Mouse (Mus musculus) liver, adult 2 months (tissue): ENCODE results near the gene Krt31. TPM values are rescaled to one million over a fixed set of nuclear protein-coding genes. Genes with fewer than 3 reads are reported as not detected.

ENCODE experiments used
- DNase-seq: peaks from one replicate; pipeline ENCODE4 v3.0.0-alpha.2; 2011; ENCODE audit warnings: low read depth, low spot score; ENCODE audit errors: extremely low read depth
- H3K27ac ChIP-seq: fragments of 200-500 bp; replicated peaks from 2 replicates; pipeline ENCODE4 v1.5.1; 2012; ENCODE audit warnings: low read depth, mild to moderate bottlenecking, control low read depth, inconsistent platforms, low read length; ENCODE audit not compliant: insufficient read depth
- H3K27me3 ChIP-seq: fragments of 200-500 bp; 2 replicates; pipeline ENCODE4 v1.6.1; 2012; ENCODE audit warnings: mild to moderate bottlenecking, moderate library complexity, low read length, inconsistent platforms; ENCODE audit not compliant: control insufficient read depth, insufficient read depth
- H3K36me3 ChIP-seq: fragments of 200-500 bp; 2 replicates; pipeline ENCODE4 v1.6.1; 2012; ENCODE audit warnings: low read length, inconsistent platforms; ENCODE audit not compliant: control insufficient read depth, insufficient read depth
- H3K4me1 ChIP-seq: fragments of 200-500 bp; 2 replicates; pipeline ENCODE4 v1.6.1; 2011; ENCODE audit warnings: low read length; ENCODE audit not compliant: control insufficient read depth, insufficient read depth
- H3K4me3 ChIP-seq: fragments of 200-500 bp; 2 replicates; pipeline ENCODE4 v1.5.1; 2011; ENCODE audit warnings: low read depth, mild to moderate bottlenecking, control low read depth, low read length, moderate library complexity; ENCODE audit not compliant: insufficient read depth
- H3K79me2 ChIP-seq: fragments of 200-500 bp; 2 replicates; pipeline ENCODE4 v1.6.1; 2012; ENCODE audit warnings: inconsistent platforms, mild to moderate bottlenecking, low read length, moderate library complexity; ENCODE audit not compliant: control insufficient read depth, insufficient read depth
- H3K9ac ChIP-seq: fragments of 200-500 bp; 2 replicates; pipeline ENCODE4 v1.6.1; 2012; ENCODE audit warnings: low read depth, mild to moderate bottlenecking, control low read depth, inconsistent platforms, low read length
- CTCF ChIP-seq: fragments of 200-500 bp; IDR thresholded peaks from 2 replicates; pipeline ENCODE4 v1.5.1; 2011; ENCODE audit warnings: low read depth, low read length, control low read depth
- POLR2A ChIP-seq: fragments of 200-500 bp; IDR thresholded peaks from 2 replicates; pipeline ENCODE4 v1.6.1; 2011; ENCODE audit warnings: low read length, control low read depth; ENCODE audit not compliant: insufficient read depth; ENCODE audit errors: extremely low read depth
- WGBS: fragments of 180-500 bp; shearing (Covaris S2); methylation state at CpG from one replicate; pipeline ENCODE4 v1.1.7; 2018; 5-methylcytosine and 5-hydroxymethylcytosine counted together
- polyA plus RNA-seq: library from polyadenylated mRNA; depleted of rRNA; stranded (reverse); fragments of >200 nt; gene quantifications from 2 replicates; pipeline ENCODE4 v1.2.3, GENCODE M21; 2012
- total RNA-seq: library from RNA; depleted of rRNA; stranded (reverse); fragments of >200 nt; gene quantifications from 2 replicates; pipeline ENCODE4 v1.2.3, GENCODE M21; 2014

Gene Krt31
- total and polyA plus RNA-seq, 2 experiments = not detected

DNA sequence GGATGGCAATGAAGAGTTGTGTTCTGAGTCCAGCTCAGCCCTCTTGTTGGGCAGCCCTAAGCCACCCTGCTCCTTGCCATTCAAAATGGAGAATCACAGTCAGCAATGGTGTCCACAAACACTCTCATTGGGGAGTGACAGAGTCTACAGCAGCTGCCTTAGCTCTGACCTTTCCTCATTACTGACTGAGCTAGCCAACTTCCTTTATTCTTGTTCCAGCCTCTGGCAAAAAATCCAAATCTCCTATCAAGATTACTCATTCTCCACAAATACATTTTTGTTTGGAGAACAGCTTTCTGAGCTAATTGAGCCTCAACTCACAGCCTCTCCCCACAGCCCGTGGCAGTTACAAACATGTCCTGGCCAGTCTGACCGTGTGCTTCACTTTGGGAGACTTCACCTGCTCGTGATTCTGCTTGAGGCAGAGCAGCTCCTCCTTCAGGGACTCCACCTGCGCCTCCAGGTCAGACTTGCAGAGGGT is 36.6 kb downstream of the Krt31 start:
- no peak for TF ChIP-seq CTCF
- TF ChIP-seq POLR2A = no peak
- 49% methylated on average over 4 of the region's 4 CpGs for WGBS
- no peak overlapping the region for H3K9ac ChIP-seq

DNA sequence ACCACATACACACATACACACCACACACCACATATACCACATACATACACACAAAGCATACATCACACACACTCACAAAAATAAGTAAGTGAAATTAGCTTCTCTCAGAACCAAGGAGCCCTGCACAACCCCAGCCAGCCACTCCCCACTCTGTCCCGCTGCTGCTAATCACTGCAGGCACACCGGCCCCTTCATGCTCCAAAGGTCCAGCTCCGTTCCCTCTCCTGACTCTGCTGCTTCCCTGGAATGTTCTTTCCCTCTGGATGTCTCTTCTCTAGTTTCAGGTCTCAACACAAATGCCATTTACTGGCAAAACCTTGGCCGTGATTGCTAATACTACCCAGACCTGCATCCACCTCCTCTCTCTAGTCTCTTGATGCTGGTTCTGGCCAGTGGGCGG is 39.7 kb downstream of the Krt31 start:
- H3K27me3 ChIP-seq = no peaks in the 10 kb centered on the region
- no peak for DNase-seq

More for the DNA sequence above, 36.6 kb downstream of the Krt31 start:
- H3K79me2 ChIP-seq = no peaks in the 10 kb centered on the region
- no peaks in the 10 kb centered on the region for H3K36me3 ChIP-seq
- no peak overlapping the region for H3K4me3 ChIP-seq
- no peak overlapping the region for H3K27ac ChIP-seq
- DNase-seq = no peak
- no peaks in the 10 kb centered on the region for H3K4me1 ChIP-seq
- H3K27me3 ChIP-seq = no peaks in the 10 kb centered on the region

DNA sequence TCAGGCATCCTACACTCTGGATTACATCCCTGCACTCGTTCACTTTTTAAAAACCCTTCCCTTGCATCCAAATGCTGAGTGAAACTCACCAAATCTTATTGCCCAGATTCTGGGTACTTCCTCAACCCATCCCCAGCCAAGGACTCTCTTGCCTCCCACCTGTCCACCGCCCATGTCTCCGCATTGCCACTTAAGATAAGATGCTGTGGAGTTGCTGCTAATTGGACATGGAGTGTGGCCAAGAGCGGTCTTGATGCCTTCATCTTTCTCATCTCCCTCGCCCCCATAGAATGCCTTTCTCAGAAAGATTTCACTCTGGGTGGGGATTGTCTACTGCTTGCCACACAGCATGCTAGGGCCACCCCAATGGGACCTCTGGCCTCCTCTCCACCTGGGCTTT is 42.0 kb downstream of the Krt31 start:
- DNase-seq = no peak
- H3K4me1 ChIP-seq = no peaks in the 10 kb centered on the region
- H3K36me3 ChIP-seq = no peaks in the 10 kb centered on the region
- no peaks in the 10 kb centered on the region; the same call in 1 of the 2 replicates for H3K27me3 ChIP-seq
- 81% methylated on average over 5 of the region's 5 CpGs for WGBS
- H3K4me3 ChIP-seq = no peak overlapping the region
- no peak overlapping the region for H3K27ac ChIP-seq
- TF ChIP-seq CTCF (no peak), POLR2A (no peak)
- H3K79me2 ChIP-seq = no peaks in the 10 kb centered on the region
- no peak overlapping the region for H3K9ac ChIP-seq

More for the DNA sequence above, 39.7 kb downstream of the Krt31 start:
- H3K36me3 ChIP-seq = no peaks in the 10 kb centered on the region
- no peak for TF ChIP-seq POLR2A
- no peak for TF ChIP-seq CTCF
- no peak overlapping the region for H3K9ac ChIP-seq
- no peak overlapping the region for H3K27ac ChIP-seq
- H3K4me1 ChIP-seq = no peaks in the 10 kb centered on the region
- no peak overlapping the region for H3K4me3 ChIP-seq
- no peaks in the 10 kb centered on the region for H3K79me2 ChIP-seq
- 84% methylated on average over 5 of the region's 5 CpGs for WGBS

DNA sequence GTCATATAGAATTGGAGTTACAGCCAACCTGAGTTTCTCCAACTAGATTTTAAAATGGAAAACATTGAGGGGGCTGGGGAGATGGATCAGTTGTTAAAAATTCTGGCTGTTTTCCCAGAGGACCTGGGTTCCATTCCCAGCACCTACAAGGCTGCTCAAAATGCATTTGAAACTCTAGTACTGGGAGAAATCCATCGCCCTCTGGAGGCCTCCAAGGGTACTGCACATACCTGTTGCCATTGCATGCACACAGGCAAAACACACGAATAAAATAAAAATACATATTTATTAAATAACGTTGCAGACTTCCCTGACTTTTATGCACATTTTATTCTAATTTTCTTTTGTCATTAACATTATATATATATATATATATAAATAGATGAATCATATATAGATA is 43.7 kb downstream of the Krt31 start:
- H3K4me1 ChIP-seq = no peaks in the 10 kb centered on the region
- DNase-seq = no peak
- H3K79me2 ChIP-seq = no peaks in the 10 kb centered on the region
- H3K36me3 ChIP-seq = no peaks in the 10 kb centered on the region
- no peak overlapping the region for H3K27ac ChIP-seq
- no peaks in the 10 kb centered on the region; the same call in 1 of the 2 replicates for H3K27me3 ChIP-seq
- H3K9ac ChIP-seq = no peak overlapping the region
- WGBS = 57% methylated on average over 3 of the region's 3 CpGs
- H3K4me3 ChIP-seq = no peak overlapping the region
- TF ChIP-seq CTCF (peak; percentile 42; the same call in 1 of the 2 replicates), POLR2A (no peak)

DNA sequence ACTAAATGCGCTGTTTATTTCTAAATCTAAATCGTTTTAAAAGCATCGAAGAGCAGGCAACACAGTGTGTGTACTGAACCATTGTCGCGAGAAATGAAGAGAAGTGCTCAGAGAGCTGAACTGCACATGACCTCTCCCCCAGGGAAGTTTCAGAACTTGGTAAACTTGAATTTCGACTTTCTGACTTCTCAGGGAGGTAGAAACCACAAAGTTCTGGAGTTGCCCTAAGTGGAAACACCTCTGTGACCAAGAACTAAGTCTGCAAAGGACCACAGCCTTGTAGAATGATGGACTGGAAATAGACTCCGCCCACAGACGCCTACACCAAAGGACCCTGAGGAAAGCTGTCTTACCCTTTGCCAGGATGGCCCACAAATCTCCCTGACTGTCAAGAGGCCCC is 44.4 kb downstream of the Krt31 start:
- Histone ChIP-seq H3K27ac (no peak overlapping the region), H3K4me3 (no peak overlapping the region), H3K4me1 (no peaks in the 10 kb centered on the region), H3K27me3 (no peaks in the 10 kb centered on the region; the same call in 1 of the 2 replicates), H3K36me3 (no peaks in the 10 kb centered on the region), H3K9ac (no peak overlapping the region), H3K79me2 (no peaks in the 10 kb centered on the region)
- WGBS = 90% methylated on average over 8 of the region's 8 CpGs
- no peak for DNase-seq
- TF ChIP-seq POLR2A (no peak), CTCF (no peak)

DNA sequence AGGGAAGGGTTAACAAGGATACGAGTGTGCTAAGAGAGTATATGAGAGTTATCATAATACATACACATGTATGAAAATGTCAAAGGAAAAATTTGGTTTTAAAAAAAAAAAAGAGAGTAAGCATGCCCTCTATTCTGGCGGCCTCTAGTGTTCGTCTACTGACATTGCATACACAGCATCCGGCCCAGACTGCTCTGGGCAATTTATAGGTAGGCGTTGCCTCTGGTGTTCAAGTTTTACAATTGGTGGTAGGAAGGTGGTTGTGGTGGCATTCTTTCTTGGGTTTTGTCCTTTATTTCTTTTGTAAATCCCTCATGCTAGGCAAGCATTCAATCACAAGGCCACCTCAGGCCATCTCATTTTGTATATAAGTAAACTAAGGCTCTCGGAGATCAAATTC is 45.5 kb downstream of the Krt31 start:
- WGBS = 20% methylated on average over 6 of the region's 6 CpGs
- Histone ChIP-seq H3K4me1 (no peaks in the 10 kb centered on the region), H3K79me2 (no peaks in the 10 kb centered on the region), H3K9ac (no peak overlapping the region), H3K4me3 (no peak overlapping the region), H3K27me3 (no peaks in the 10 kb centered on the region; the same call in 1 of the 2 replicates), H3K27ac (no peak overlapping the region), H3K36me3 (no peaks in the 10 kb centered on the region)
- peak; percentile 20 for DNase-seq
- TF ChIP-seq CTCF (peak; percentile 64), POLR2A (no peak)
